Mouse (Mus musculus) urinary bladder, postnatal 36 days (tissue): ENCODE measurements around the gene Gp9.
A peak's percentile ranks its signal among the peaks of the same experiment; 100 is the strongest.

ENCODE experiments used
- DNase-seq, 2 experiments: peaks; one replicate each; pipeline ENCODE4 v3.0.0; 2022; ENCODE audit warnings: low spot score in 2 of 2, mixed read lengths in 1 of 2

Gp9 gene

DNA sequence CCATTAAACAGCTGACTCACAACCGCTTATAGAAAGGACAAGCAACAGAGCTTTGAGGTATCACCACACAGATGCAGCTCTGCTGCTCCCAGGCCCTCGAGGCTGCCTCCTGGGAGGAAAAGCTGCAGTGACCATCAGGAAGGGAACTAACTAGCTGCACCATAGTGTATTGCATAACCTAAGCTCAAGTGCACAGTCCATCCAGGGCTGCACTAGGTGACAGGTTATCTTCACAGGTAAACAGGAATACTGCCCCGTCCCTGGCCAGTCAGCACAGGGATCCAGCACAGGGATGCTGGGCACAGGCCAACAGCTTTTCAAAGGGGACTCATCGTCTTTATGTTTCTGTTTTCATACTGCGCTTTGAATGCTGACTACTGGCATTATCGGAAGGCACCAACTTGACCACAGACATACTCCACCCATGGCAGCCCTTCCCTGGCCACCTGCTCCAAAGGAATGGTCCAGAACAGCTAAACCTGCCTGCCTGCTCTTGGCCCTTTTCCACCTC lies 31.8 kb downstream of the Gp9 start:
- DNase-seq: no peak

DNA sequence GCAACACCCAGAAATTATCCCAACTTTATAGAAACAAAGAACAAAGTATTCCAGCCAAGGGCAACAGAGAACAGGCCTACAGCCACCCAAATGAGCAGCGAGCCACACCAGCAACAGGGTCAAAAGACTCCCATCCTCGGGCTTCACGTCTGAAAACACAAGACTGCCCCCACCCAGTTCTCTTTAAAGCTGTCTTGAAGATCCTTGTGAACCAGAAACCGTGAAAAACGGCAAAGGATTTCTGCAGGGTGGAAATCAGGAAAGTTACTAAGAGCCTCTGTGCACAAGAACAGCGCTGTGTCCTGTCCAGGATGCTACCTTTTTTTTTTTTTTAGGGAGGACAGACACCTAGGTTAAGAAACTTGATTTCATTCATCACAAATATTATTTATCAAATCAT lies 32.4 kb downstream of the Gp9 start:
- no peak for DNase-seq

DNA sequence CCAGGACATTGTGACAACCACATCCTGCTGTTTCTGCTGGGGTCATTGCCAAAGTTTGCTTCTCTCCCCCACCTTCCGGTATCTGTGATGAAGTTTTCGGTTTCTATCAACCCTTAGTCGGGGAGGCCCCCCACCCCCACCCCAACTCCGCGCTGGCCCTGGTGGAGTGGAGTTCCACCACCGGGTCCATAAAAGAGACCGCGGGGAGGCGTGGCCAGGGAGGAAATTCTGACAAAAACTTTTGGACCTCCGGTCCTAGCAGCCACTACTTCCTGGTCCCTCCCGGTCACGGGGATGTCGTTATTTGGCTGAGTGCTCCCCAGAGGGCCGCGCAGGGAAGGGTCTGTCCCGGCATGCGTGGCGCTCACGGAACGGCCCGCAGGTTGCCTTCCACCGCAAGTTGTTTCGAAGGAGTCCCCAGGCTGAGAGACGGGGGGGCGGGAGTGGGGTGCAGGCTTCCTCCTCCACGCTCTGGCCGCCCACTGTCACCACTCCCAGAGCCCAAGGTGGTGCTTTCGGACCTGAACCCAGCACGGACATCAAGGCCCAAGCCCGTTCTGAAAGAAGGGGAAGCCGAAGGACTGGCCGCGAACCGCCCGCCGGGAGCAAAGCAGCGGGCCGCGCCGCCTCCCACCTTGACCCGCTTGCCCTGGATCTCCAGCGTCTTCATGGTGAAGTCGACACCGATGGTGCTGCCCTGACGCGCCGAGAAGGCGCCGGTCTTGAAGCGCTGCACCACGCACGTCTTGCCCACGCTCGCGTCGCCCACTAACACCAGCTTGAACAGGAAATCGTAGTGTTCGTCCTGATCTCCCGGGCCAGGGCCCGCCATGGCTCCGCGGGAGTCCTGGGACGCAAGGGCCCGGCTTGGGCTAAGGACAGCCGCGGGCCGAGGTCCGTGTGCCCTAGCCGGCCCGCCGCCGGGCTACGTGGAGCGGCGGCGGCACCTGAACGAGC lies 33.1 kb downstream of the Gp9 start:
- peak; percentile 56 to 69 for DNase-seq

DNA sequence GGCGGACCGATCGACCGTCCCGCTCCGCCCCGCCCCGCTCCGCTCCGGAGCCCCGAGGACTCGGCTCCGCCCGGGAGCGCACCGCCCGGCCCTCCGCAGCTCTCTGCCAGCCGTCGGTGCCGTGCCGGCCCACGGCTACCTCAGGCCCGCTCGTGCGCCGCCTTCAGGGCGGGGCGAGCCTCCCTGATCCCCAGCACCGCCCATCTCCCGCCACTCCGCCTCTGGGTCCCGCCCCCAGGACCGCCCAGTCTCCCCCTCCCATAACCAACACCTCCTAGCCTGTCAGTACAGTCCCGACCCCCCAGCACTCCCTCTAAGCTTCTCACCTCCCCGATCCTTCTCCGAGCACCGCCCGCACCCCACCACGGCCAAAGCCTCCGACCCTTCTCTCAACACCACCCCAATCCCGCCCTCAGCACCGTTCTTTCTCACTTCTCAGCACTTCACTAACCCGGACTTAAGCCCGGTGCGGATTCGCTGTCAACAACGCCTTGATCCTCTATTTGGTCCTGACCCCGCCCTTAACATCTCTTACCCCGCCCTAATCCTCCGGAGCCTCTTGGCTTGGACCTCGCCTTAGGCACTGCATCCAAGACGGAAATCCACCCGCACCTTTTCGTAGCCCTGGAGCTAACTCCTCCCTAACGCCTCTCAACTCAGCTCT lies 33.9 kb downstream of the Gp9 start, which contains the start of gene Rab43:
Rab43 (minus strand) TSS at position 490 of the 664 bp plus-strand sequence.
- peak; percentile 91 to 94 for DNase-seq

DNA sequence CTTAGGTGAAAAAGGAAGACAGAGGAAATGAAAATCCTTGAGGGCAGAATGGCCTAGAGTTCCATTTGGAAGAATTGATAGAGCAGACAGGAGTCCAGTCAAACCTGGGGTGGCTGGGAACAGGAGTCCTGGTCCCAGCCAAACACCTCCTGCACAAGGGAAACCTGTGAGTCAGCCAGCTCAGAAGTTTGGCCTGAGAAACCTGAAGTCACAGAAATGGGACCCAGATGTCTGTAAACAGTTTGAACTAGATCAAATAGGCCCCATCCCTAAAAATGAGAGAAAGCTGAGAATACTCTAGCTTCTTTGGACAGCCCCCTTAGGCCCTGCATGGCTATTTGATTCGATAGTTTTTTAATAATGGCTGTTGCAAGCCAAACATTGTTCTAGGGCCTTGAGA lies 34.8 kb downstream of the Gp9 start:
- DNase-seq: no peak

DNA sequence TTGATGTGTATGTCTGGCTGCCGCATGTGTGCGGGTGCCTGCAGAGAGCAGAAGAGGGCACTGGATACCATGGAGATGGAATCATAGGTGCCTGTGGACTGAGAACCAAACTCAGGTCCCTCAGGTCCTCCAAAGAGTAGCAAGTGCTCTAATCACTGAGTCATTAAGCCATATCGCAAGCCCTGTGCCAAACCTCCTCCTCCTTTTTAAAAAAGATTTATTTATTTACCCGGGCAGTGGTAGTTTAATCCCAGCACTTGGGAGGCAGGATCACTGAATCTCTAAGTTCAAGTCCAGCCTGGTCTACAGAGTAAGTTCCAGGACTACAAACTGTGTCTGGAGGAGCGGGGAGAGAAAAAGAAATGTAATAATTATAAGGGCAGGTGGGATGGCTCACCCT lies 36.6 kb downstream of the Gp9 start:
- DNase-seq: no peak

GRCm38 (mm10) chr6:87820366-87820765 lies 42.5 kb downstream of the Gp9 start:
- no peak for DNase-seq
